Mouse (Mus musculus): ENCODE measurements around the gene Tmigd3. TPM values are rescaled to one million over a fixed set of nuclear protein-coding genes. Genes with fewer than 3 reads are reported as not detected.

The Tmigd3 gene
- total and polyA plus RNA-seq, 3 experiments = 0.25 TPM; not detected in 2

GRCm38 (mm10) chr3:105957235-105957634, 86.5 kb downstream of the Tmigd3 start:
- no peak for DNase-seq (ENCODE audit: extremely low read depth)
- H3K4me1 ChIP-seq (ENCODE audit: control insufficient read depth in 1 of 2, insufficient read depth in 2 of 2) = peaks cover 2 to 43% of the 10 kb centered on the region in 2 experiments; a peak in 3 of 4 replicates
- H3K79me2 ChIP-seq (replicated peaks; ENCODE audit: control insufficient read depth, extremely low read depth, insufficient read depth, poor library complexity, severe bottlenecking) = peaks cover 59% of the 10 kb centered on the region
- H3K36me3 ChIP-seq (replicated peaks in 1 of 2; ENCODE audit: control insufficient read depth in 1 of 2, insufficient read depth in 1 of 2, low read length in 1 of 2) = peaks cover 24 to 68% of the 10 kb centered on the region in 2 experiments
- no peaks in the 10 kb centered on the region for H3K27me3 ChIP-seq (replicated peaks)
- no peak overlapping the region for H3K27ac ChIP-seq (ENCODE audit: insufficient read depth, low read depth)
- H3K9ac ChIP-seq (ENCODE audit: insufficient read depth, low read depth) = peak overlapping the region; percentile 92
- TF ChIP-seq POLR2A (IDR thresholded peaks at IDR 0.05; ENCODE audit: low read depth, low read length) = no peak
- no peak for TF ChIP-seq MAFK (IDR thresholded peaks at IDR 0.05; ENCODE audit: insufficient replicate concordance, low read length)
- no peak for TF ChIP-seq CHD2 (IDR thresholded peaks at IDR 0.05; ENCODE audit: low read length)
- 0 out of 2 replicates have a peak, but pooled peaks have one; percentile 7 for TF ChIP-seq SMC3 (IDR thresholded peaks at IDR 0.05; ENCODE audit: low read depth, low read length)
- TF ChIP-seq USF2 (conservative IDR thresholded peaks at IDR 0.05; ENCODE audit: low read depth, low read length) = no peak
- no peak for TF ChIP-seq TBP (conservative IDR thresholded peaks at IDR 0.05; ENCODE audit: low read depth, low read length)
- peak in 1 of 2 experiments; percentile 33; a peak in 2 of 4 replicates for TF ChIP-seq CTCF (conservative IDR thresholded peaks at IDR 0.05 in 1 of 2, IDR thresholded peaks at IDR 0.05 in 1 of 2; ENCODE audit: low read depth in 2 of 2, low read length in 2 of 2)
- H3K4me3 ChIP-seq (replicated peaks in 1 of 3; ENCODE audit: low read depth in 2 of 3, low read length in 2 of 3, poor library complexity in 1 of 3) = no peak overlapping the region
- peak overlapping the region; percentile 96 for H3K4me2 ChIP-seq (ENCODE audit: insufficient read depth, low read depth, poor library complexity, severe bottlenecking)
- H3K9me3 ChIP-seq (replicated peaks; ENCODE audit: low read length) = no peaks in the 10 kb centered on the region
- in situ Hi-C loops (cut with MboI; ENCODE audit: low pct_ligation_motif_present, low pct_unique_long_range_greater_than_20kb, low sequenced_read_pairs) (loop anchor here (5.0 kb wide), 1 partner anchor 55 kb away; no protein-coding TSS in a partner anchor), dilution Hi-C loops (cut with MboI; ENCODE audit: extremely low pct_ligation_motif_present, extremely low pct_unique_long_range_greater_than_20kb, low sequenced_read_pairs) (no loop called here)

DNA sequence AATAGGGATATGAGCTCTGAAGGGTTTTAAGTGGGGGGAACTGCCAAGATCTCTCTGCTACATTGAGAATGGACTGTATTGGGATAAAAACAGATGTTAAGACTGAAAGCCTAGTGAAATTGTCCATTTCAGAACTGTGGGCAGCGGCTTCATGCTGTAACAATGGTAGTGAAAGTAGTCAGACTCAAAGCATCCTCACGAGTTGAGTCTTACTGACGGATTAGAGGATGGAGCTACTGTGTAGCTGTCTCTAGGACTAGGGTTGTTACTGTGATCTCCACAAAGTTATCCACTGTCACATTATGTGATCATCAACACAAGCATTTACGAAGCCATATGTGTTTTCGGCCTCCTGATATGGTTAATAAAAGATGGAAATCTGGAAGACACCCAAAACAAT, 87.5 kb downstream of the Tmigd3 start:
- dilution Hi-C loops (cut with MboI; ENCODE audit: extremely low pct_ligation_motif_present, extremely low pct_unique_long_range_greater_than_20kb, low sequenced_read_pairs) = no loop called here
- Histone ChIP-seq H3K27ac (ENCODE audit: insufficient read depth, low read depth) (no peak overlapping the region), H3K27me3 (replicated peaks) (no peaks in the 10 kb centered on the region), H3K9me3 (replicated peaks; ENCODE audit: low read length) (no peaks in the 10 kb centered on the region), H3K9ac (ENCODE audit: insufficient read depth, low read depth) (peak overlapping the region; percentile 92), H3K4me2 (ENCODE audit: insufficient read depth, low read depth, poor library complexity, severe bottlenecking) (peak overlapping the region; percentile 96), H3K36me3 (replicated peaks in 1 of 2; ENCODE audit: control insufficient read depth in 1 of 2, insufficient read depth in 1 of 2, low read length in 1 of 2) (peaks cover 24 to 68% of the 10 kb centered on the region in 2 experiments), H3K4me3 (replicated peaks in 1 of 3; ENCODE audit: low read depth in 2 of 3, low read length in 2 of 3, poor library complexity in 1 of 3) (peak overlapping the region; percentile 84 to 98 (median 95)), H3K4me1 (ENCODE audit: control insufficient read depth in 1 of 2, insufficient read depth in 2 of 2) (peaks cover 2 to 50% of the 10 kb centered on the region in 2 experiments; a peak in 3 of 4 replicates), H3K79me2 (replicated peaks; ENCODE audit: control insufficient read depth, extremely low read depth, insufficient read depth, poor library complexity, severe bottlenecking) (peaks cover 59% of the 10 kb centered on the region)
- in situ Hi-C loops (cut with MboI; ENCODE audit: low pct_ligation_motif_present, low pct_unique_long_range_greater_than_20kb, low sequenced_read_pairs) = loop anchor here (5.0 kb wide), 1 partner anchor 56 kb away; no protein-coding TSS in a partner anchor
- no peak for DNase-seq (ENCODE audit: extremely low read depth)
- TF ChIP-seq TBP (conservative IDR thresholded peaks at IDR 0.05; ENCODE audit: low read depth, low read length) = no peak
- peak; percentile 67; the same call in 1 of the 2 replicates for TF ChIP-seq SIN3A (IDR thresholded peaks at IDR 0.05; ENCODE audit: low read length)
- no peak for TF ChIP-seq IRF4 (IDR thresholded peaks at IDR 0.05; ENCODE audit: low read depth, low read length)
- no peak for TF ChIP-seq POLR2A (IDR thresholded peaks at IDR 0.05; ENCODE audit: low read depth, low read length)

- peak; percentile 99 for DNase-seq (ENCODE audit: extremely low read depth)
- H3K27ac ChIP-seq (ENCODE audit: insufficient read depth, low read depth) = peak within 1 kb of the TSS; percentile 57; the same call in 1 of the 2 replicates
- H3K4me2 ChIP-seq (ENCODE audit: insufficient read depth, low read depth, poor library complexity, severe bottlenecking) = peak within 1 kb of the TSS; percentile 96
- peak within 1 kb of the TSS; percentile 84 to 98 (median 95) for H3K4me3 ChIP-seq (replicated peaks in 1 of 3; ENCODE audit: low read depth in 2 of 3, low read length in 2 of 3, poor library complexity in 1 of 3)
- H3K4me1 ChIP-seq (ENCODE audit: control insufficient read depth in 1 of 2, insufficient read depth in 2 of 2) = peaks cover 2 to 50% of the 10 kb centered on the region in 2 experiments; a peak in 3 of 4 replicates
- dilution Hi-C loops (cut with MboI; ENCODE audit: extremely low pct_ligation_motif_present, extremely low pct_unique_long_range_greater_than_20kb, low sequenced_read_pairs) (no loop called here), in situ Hi-C loops (cut with MboI; ENCODE audit: low pct_ligation_motif_present, low pct_unique_long_range_greater_than_20kb, low sequenced_read_pairs) (loop anchor here (5.0 kb wide), 1 partner anchor 57 kb away; no protein-coding TSS in a partner anchor)
- no peaks in the 10 kb centered on the region for H3K9me3 ChIP-seq (replicated peaks; ENCODE audit: low read length)
- H3K9ac ChIP-seq (ENCODE audit: insufficient read depth, low read depth) = peak within 1 kb of the TSS; percentile 92
- no peaks in the 10 kb centered on the region for H3K27me3 ChIP-seq (replicated peaks)
- H3K36me3 ChIP-seq (replicated peaks in 1 of 2; ENCODE audit: control insufficient read depth in 1 of 2, insufficient read depth in 1 of 2, low read length in 1 of 2) = peaks cover 28 to 70% of the 10 kb centered on the region in 2 experiments
- peaks cover 59% of the 10 kb centered on the region for H3K79me2 ChIP-seq (replicated peaks; ENCODE audit: control insufficient read depth, extremely low read depth, insufficient read depth, poor library complexity, severe bottlenecking)
- TF ChIP-seq ZMIZ1 (IDR thresholded peaks at IDR 0.05; ENCODE audit: low read depth, low read length) (peak; percentile 90), USF2 (conservative IDR thresholded peaks at IDR 0.05; ENCODE audit: low read depth, low read length) (peak; percentile 43), MYC (IDR thresholded peaks at IDR 0.05; ENCODE audit: low read depth, low read length) (peak; percentile 97), SMC3 (IDR thresholded peaks at IDR 0.05; ENCODE audit: low read depth, low read length) (no peak), CHD2 (IDR thresholded peaks at IDR 0.05; ENCODE audit: low read length) (peak; percentile 100), PAX5 (IDR thresholded peaks at IDR 0.05; ENCODE audit: low read length) (no peak), BHLHE40 (IDR thresholded peaks at IDR 0.05; ENCODE audit: low read depth, low read length) (no peak), POLR2AphosphoS2 (IDR thresholded peaks at IDR 0.05; ENCODE audit: low read depth, low read length) (peak; percentile 76; the same call in 1 of the 2 replicates), NELFE (IDR thresholded peaks at IDR 0.05; ENCODE audit: low read depth, low read length) (peak; percentile 94), RAD21 (IDR thresholded peaks at IDR 0.05; ENCODE audit: low read depth, low read length) (no peak), ELF1 (IDR thresholded peaks at IDR 0.05; ENCODE audit: low read depth, low read length) (peak; percentile 92), TBP (conservative IDR thresholded peaks at IDR 0.05; ENCODE audit: low read depth, low read length) (no peak), POLR2A (IDR thresholded peaks at IDR 0.05; ENCODE audit: low read depth, low read length) (peak; percentile 98), EP300 (IDR thresholded peaks at IDR 0.05; ENCODE audit: low read length) (no peak), ZNF384 (IDR thresholded peaks at IDR 0.05; ENCODE audit: low read depth, low read length) (no peak), KAT2A (IDR thresholded peaks at IDR 0.05; ENCODE audit: insufficient replicate concordance, low read length) (peak; percentile 63; the same call in 1 of the 2 replicates), HCFC1 (IDR thresholded peaks at IDR 0.05; ENCODE audit: low read depth, low read length) (peak; percentile 89), SIN3A (IDR thresholded peaks at IDR 0.05; ENCODE audit: low read length) (peak; percentile 71), MAX (IDR thresholded peaks at IDR 0.05; ENCODE audit: low read length) (peak; percentile 97), USF1 (IDR thresholded peaks at IDR 0.05; ENCODE audit: low read depth, low read length) (peak; percentile 48)
Observed at GRCm38 (mm10) chr3:105958974-105959580, 88.4 kb downstream of the Tmigd3 start, which contains the start of gene Wdr77. Gene Wdr77 (plus strand): TSS chr3:105959369.

Measured in CH12.LX (cell line).